8 mouse cellular contexts compared by ENCODE assay signal in the genomic region with DNA sequence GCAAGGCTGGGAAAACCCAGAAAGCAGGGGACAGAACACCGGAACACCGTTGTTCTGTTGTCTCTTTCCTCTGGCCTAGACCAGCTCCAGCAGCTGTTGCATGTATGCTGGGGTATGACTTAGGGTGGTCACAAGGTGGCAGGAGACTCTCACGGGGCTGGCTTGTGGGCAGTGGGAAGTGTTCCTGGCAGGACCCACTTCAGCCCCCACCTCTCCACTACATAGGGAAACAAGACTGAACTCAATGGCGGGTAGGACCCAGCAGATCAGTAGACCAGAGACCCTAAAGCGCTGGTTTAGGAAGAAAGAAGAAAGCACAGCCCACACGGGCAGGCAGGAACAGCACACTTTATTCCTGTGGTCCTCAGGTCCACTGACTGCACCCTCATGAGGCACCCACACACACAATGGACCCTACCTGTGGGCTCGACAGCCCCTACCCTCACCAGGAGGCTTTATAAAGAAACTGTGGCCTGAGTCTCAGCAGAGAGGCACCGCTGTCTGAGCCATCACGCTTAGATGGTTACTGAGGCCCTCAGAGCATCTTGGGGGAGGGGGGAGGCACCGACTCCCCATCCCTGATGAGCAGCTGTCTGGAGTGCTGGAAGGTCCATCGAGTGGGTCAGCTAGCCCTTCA. TPM values are rescaled to one million over a fixed set of nuclear protein-coding genes. Genes with fewer than 3 reads are reported as not detected.
DNase-seq lines count a peak whose midpoint lies in the region; ATAC-seq and TF ChIP-seq lines count a peak whose summit lies in the region.

No protein-coding gene starts in this region.

- 64% methylated on average over 11 of the region's 11 CpGs for WGBS in heart, embryonic 12.5 days
- 67% methylated on average over 11 of the region's 11 CpGs for WGBS in hindbrain, embryonic 16.5 days
- WGBS in midbrain, embryonic 13.5 days, result 74% methylated on average over 11 of the region's 11 CpGs

- DNase-seq in heart, postnatal 14 days, result no peak
- DNase-seq in brain, embryonic 14.5 days (ENCODE audit: low read depth), result peak; percentile 5
- no peak for DNase-seq in right cerebral cortex, postnatal 36 days (ENCODE audit: low spot score in 2 of 2)
- DNase-seq in cerebellum, postnatal 14 days, result no peak

- no peak for TF ChIP-seq CTCF in brain, embryonic 14.5 days (IDR thresholded peaks at IDR 0.05; ENCODE audit: borderline replicate concordance, extremely low read depth, insufficient read depth, insufficient read length)

- intact Hi-C loops in heart, postnatal 14 days (cut with DNase I), result loop anchor here (5.0 kb wide), 1 partner anchor 39 kb away; no protein-coding TSS in a partner anchor

- H3K27ac ChIP-seq in heart, embryonic 12.5 days (ENCODE audit: poor library complexity, severe bottlenecking), result peak overlapping the region; percentile 59; the same call in 1 of the 2 replicates
- H3K27ac ChIP-seq in hindbrain, embryonic 16.5 days (ENCODE audit: low read depth, low read length), result no peak overlapping the region
- no peak overlapping the region for H3K27ac ChIP-seq in midbrain, embryonic 13.5 days

- peaks cover 33% of the 10 kb centered on the region for H3K4me1 ChIP-seq in heart, embryonic 12.5 days (replicated peaks)
- H3K4me1 ChIP-seq in hindbrain, embryonic 16.5 days (ENCODE audit: control insufficient read depth, insufficient read depth, low read depth, low read length), result peaks cover 7% of the 10 kb centered on the region; the same call in 1 of the 2 replicates
- peaks cover 17% of the 10 kb centered on the region for H3K4me1 ChIP-seq in midbrain, embryonic 13.5 days (replicated peaks)

- H3K4me2 ChIP-seq in heart, embryonic 12.5 days, result peak overlapping the region; percentile 91
- H3K4me2 ChIP-seq in hindbrain, embryonic 16.5 days (ENCODE audit: low read length), result no peak overlapping the region; the same call in 1 of the 2 replicates
- H3K4me2 ChIP-seq in midbrain, embryonic 13.5 days (replicated peaks), result peak overlapping the region; percentile 62; the same call in 1 of the 2 replicates

- H3K27me3 ChIP-seq in heart, embryonic 12.5 days (replicated peaks), result no peaks in the 10 kb centered on the region
- peaks cover 6% of the 10 kb centered on the region for H3K27me3 ChIP-seq in hindbrain, embryonic 16.5 days (replicated peaks; ENCODE audit: control insufficient read depth, insufficient read depth, low read length)
- H3K27me3 ChIP-seq in midbrain, embryonic 13.5 days, result 0 out of 2 replicates have a peak, but pooled peaks cover 10% of the 10 kb centered on the region

- no peak for TF ChIP-seq POLR2A in brain, embryonic 14.5 days (IDR thresholded peaks at IDR 0.05; ENCODE audit: borderline replicate concordance, extremely low read depth, insufficient read depth, insufficient read length, poor library complexity, severe bottlenecking)

- H3K9me3 ChIP-seq in heart, embryonic 12.5 days (replicated peaks), result no peaks in the 10 kb centered on the region; the same call in 1 of the 2 replicates
- H3K9me3 ChIP-seq in hindbrain, embryonic 16.5 days (ENCODE audit: control insufficient read depth, low read length), result peaks cover 3% of the 10 kb centered on the region; the same call in 1 of the 2 replicates
- H3K9me3 ChIP-seq in midbrain, embryonic 13.5 days, result peaks cover 2% of the 10 kb centered on the region; the same call in 1 of the 2 replicates

- no peak overlapping the region for H3K4me3 ChIP-seq in heart, embryonic 12.5 days
- H3K4me3 ChIP-seq in hindbrain, embryonic 16.5 days (ENCODE audit: low read length), result no peak overlapping the region
- no peak overlapping the region for H3K4me3 ChIP-seq in midbrain, embryonic 13.5 days (replicated peaks)

- H3K9ac ChIP-seq in heart, embryonic 12.5 days, result peak overlapping the region; percentile 84
- no peak overlapping the region for H3K9ac ChIP-seq in hindbrain, embryonic 16.5 days (ENCODE audit: low read depth, low read length)
- H3K9ac ChIP-seq in midbrain, embryonic 13.5 days (replicated peaks), result no peak overlapping the region; the same call in 1 of the 2 replicates

- ATAC-seq in heart, embryonic 12.5 days (ENCODE audit: insufficient number of reproducible peaks, low FRiP score), result peak; percentile 20
- peak; percentile 7; the same call in 1 of the 2 replicates for ATAC-seq in hindbrain, embryonic 16.5 days
- ATAC-seq in midbrain, embryonic 13.5 days, result peak; percentile 28; the same call in 1 of the 2 replicates
- no peak for ATAC-seq in CD4-positive, CD25-positive, alpha-beta regulatory T cell, adult 4 months

- peaks cover 37% of the 10 kb centered on the region for H3K36me3 ChIP-seq in heart, embryonic 12.5 days
- peaks cover 38% of the 10 kb centered on the region for H3K36me3 ChIP-seq in hindbrain, embryonic 16.5 days (ENCODE audit: control insufficient read depth, insufficient read depth, low read length)
- peaks cover 53% of the 10 kb centered on the region for H3K36me3 ChIP-seq in midbrain, embryonic 13.5 days

RNA-seq across cellular contexts. Expression of a gene that starts 0.7 kb away (rescaled TPM):
- polyA plus RNA-seq in heart, embryonic 12.5 days (2016; fragmentation: Nextera tagmentation; extraction: Ambion mirVana), result 175 and 182 TPM in 2 replicates
- total RNA-seq in heart, postnatal 14 days (2021), result 10 to 100 TPM; 43.8 to 47.4 TPM
- 22.3 and 25.7 TPM in 2 replicates for polyA plus RNA-seq in brain, embryonic 14.5 days (2012; rRNA removed)
- polyA plus RNA-seq in hindbrain, embryonic 16.5 days (2015; fragmentation: Nextera tagmentation; extraction: Ambion mirVana), result 38.3 and 41.6 TPM in 2 replicates
- polyA plus RNA-seq in midbrain, embryonic 13.5 days (2015; fragmentation: Nextera tagmentation; extraction: Ambion mirVana), result 30.7 and 33.8 TPM in 2 replicates
- polyA plus RNA-seq in CD4-positive, CD25-positive, alpha-beta regulatory T cell, adult 4 months (2017; shearing (Covaris generic)), result 100 to 1,000 TPM; 801 to 968 TPM

RNA-seq across cellular contexts. Expression of a gene that starts 9.8 kb away (rescaled TPM):
- polyA plus RNA-seq in heart, embryonic 12.5 days (2016; fragmentation: Nextera tagmentation; extraction: Ambion mirVana), result 22.8 and 24.1 TPM in 2 replicates
- 1 to 10 TPM; 4.7 to 5.0 TPM for total RNA-seq in heart, postnatal 14 days (2021)
- polyA plus RNA-seq in brain, embryonic 14.5 days (2012; rRNA removed), result 60.8 and 63.9 TPM in 2 replicates
- polyA plus RNA-seq in hindbrain, embryonic 16.5 days (2015; fragmentation: Nextera tagmentation; extraction: Ambion mirVana), result 70.1 and 87.7 TPM in 2 replicates
- 45.9 and 47.5 TPM in 2 replicates for polyA plus RNA-seq in midbrain, embryonic 13.5 days (2015; fragmentation: Nextera tagmentation; extraction: Ambion mirVana)
- polyA plus RNA-seq in CD4-positive, CD25-positive, alpha-beta regulatory T cell, adult 4 months (2017; shearing (Covaris generic)), result 10 to 100 TPM; 12.6 to 20.0 TPM

RNA-seq across cellular contexts. Expression of a gene that starts 11.6 kb away (rescaled TPM):
- polyA plus RNA-seq in heart, embryonic 12.5 days (2016; fragmentation: Nextera tagmentation; extraction: Ambion mirVana), result not detected in 2 replicates
- not detected for total RNA-seq in heart, postnatal 14 days (2021)
- 0.92 and 0.97 TPM in 2 replicates for polyA plus RNA-seq in brain, embryonic 14.5 days (2012; rRNA removed)
- polyA plus RNA-seq in hindbrain, embryonic 16.5 days (2015; fragmentation: Nextera tagmentation; extraction: Ambion mirVana), result not detected in 2 replicates
- not detected in 2 replicates for polyA plus RNA-seq in midbrain, embryonic 13.5 days (2015; fragmentation: Nextera tagmentation; extraction: Ambion mirVana)
- under 1 TPM in 1 of 2 experiments, not detected in 1; 0.77 TPM for polyA plus RNA-seq in CD4-positive, CD25-positive, alpha-beta regulatory T cell, adult 4 months (2017; shearing (Covaris generic))

RNA-seq across cellular contexts. Expression of a gene that starts 27.1 kb away (rescaled TPM):
- polyA plus RNA-seq in heart, embryonic 12.5 days (2016; fragmentation: Nextera tagmentation; extraction: Ambion mirVana), result 2.1 and 2.3 TPM in 2 replicates
- total RNA-seq in heart, postnatal 14 days (2021), result 1 to 10 TPM; 1.1 to 1.6 TPM
- polyA plus RNA-seq in brain, embryonic 14.5 days (2012; rRNA removed), result not detected in 2 replicates
- 0.12 TPM in 1 of 2 replicates, not detected in the other for polyA plus RNA-seq in hindbrain, embryonic 16.5 days (2015; fragmentation: Nextera tagmentation; extraction: Ambion mirVana)
- polyA plus RNA-seq in midbrain, embryonic 13.5 days (2015; fragmentation: Nextera tagmentation; extraction: Ambion mirVana), result not detected in 2 replicates
- polyA plus RNA-seq in CD4-positive, CD25-positive, alpha-beta regulatory T cell, adult 4 months (2017; shearing (Covaris generic)), result 1 to 10 TPM; 2.6 to 5.2 TPM

RNA-seq across cellular contexts. Expression of a gene that starts 42.5 kb away (rescaled TPM):
- polyA plus RNA-seq in heart, embryonic 12.5 days (2016; fragmentation: Nextera tagmentation; extraction: Ambion mirVana), result 33.7 and 39.7 TPM in 2 replicates
- total RNA-seq in heart, postnatal 14 days (2021), result 10 to 100 TPM; 28.7 to 28.9 TPM
- 59.5 and 80.9 TPM in 2 replicates for polyA plus RNA-seq in brain, embryonic 14.5 days (2012; rRNA removed)
- polyA plus RNA-seq in hindbrain, embryonic 16.5 days (2015; fragmentation: Nextera tagmentation; extraction: Ambion mirVana), result 30.9 and 32.5 TPM in 2 replicates
- 37.8 and 38.1 TPM in 2 replicates for polyA plus RNA-seq in midbrain, embryonic 13.5 days (2015; fragmentation: Nextera tagmentation; extraction: Ambion mirVana)
- 10 to 100 TPM; 27.3 to 31.0 TPM for polyA plus RNA-seq in CD4-positive, CD25-positive, alpha-beta regulatory T cell, adult 4 months (2017; shearing (Covaris generic))
